Comparison of ENCODE assay signal across 22 mouse cellular contexts in the genomic region with DNA sequence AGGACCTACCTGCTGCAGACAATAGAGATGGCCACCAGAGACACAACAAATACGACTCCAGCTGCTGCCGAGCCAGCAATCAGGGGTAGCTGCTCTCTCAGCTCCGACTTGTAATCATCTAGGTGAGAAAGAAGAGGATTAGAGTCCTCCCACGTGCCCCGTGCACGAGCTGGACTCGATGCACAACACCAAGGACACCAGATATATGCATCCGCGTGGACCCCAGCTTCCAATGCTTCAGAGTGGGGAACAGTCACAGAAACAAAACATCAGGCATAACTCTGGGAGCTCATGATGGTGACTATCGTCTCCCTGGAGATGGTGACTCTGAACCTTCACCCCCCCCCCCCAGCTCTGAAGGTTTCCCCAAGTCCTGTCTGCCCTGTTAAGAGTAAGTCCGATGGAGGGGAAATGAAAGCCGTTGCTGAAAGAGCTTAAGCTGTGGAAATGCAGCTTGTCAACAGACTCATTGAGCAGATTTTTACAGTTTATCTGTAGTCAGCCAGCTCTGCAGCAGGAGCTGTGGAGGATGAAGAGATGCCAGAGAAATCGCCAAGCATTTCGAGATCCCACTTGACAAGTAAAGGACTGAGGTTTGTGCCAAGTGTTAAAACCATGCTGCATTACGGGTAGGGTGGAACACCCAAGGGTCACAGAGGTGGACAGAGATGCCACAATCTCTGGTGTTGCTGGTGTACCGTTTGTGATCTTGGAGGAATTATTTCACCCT.
DNase-seq lines count a peak whose midpoint lies in the region; ATAC-seq lines count a peak whose summit lies in the region.
"Had no signal": no experiment of that assay in that cellular context is flagged by ENCODE, and none has a peak within 500 bp of the region (broad histone marks: within the 10 kb centered on the region; RNA-seq: fewer than 3 reads in every experiment).

No protein-coding gene starts in this region.

- H3K27ac ChIP-seq in hindbrain, embryonic 13.5 days: peak overlapping the region; percentile 18; the same call in 1 of the 2 replicates
- no peak overlapping the region for H3K27ac ChIP-seq in hindbrain, embryonic 12.5 days
- peak overlapping the region; percentile 60 for H3K27ac ChIP-seq in midbrain, embryonic 14.5 days (replicated peaks; ENCODE audit: low read depth, low read length)
- H3K27ac ChIP-seq in midbrain, embryonic 11.5 days (ENCODE audit: low read depth, low read length): no peak overlapping the region
- H3K27ac ChIP-seq in liver, embryonic 15.5 days (replicated peaks): peak overlapping the region; percentile 94
- H3K27ac ChIP-seq: forebrain, embryonic 10.5 days; gastrocnemius, adult 2 months; hindbrain, postnatal 0 days; kidney, embryonic 15.5 days; limb, embryonic 12.5 days; neural tube, embryonic 12.5 days; stomach, postnatal 0 days had no signal

- H3K9ac ChIP-seq in hindbrain, embryonic 13.5 days: 0 out of 2 replicates have a peak overlapping the region, but pooled peaks have one; percentile 29
- no peak overlapping the region for H3K9ac ChIP-seq in hindbrain, embryonic 12.5 days
- H3K9ac ChIP-seq in midbrain, embryonic 14.5 days (replicated peaks; ENCODE audit: low read length): no peak overlapping the region
- no peak overlapping the region for H3K9ac ChIP-seq in midbrain, embryonic 11.5 days (ENCODE audit: low read length)
- H3K9ac ChIP-seq in liver, embryonic 15.5 days: 0 out of 2 replicates have a peak overlapping the region, but pooled peaks have one; percentile 25
- H3K9ac ChIP-seq: kidney, embryonic 15.5 days; limb, embryonic 12.5 days had no signal

- DNase-seq in midbrain, embryonic 14.5 days: peak; percentile 34
- DNase-seq in midbrain, embryonic 11.5 days (ENCODE audit: low spot score, missing footprints): no peak
- no peak for DNase-seq in MN1 (ENCODE audit: low spot score)
- DNase-seq in layer of hippocampus, postnatal 25 days (ENCODE audit: extremely low spot score in 1 of 2, low spot score in 1 of 2): no peak
- DNase-seq: adrenal gland, postnatal 10 days; cerebellum, adult 11 months; cerebellum, postnatal 25 days; embryo, embryonic 11 days; gastrocnemius, adult 2 months; kidney, postnatal 4 days; right cerebral cortex, adult 18-20 months had no signal

- 84% methylated on average over 16 of the region's 16 CpGs for WGBS in hindbrain, embryonic 13.5 days
- WGBS in hindbrain, embryonic 12.5 days: 83% methylated on average over 16 of the region's 16 CpGs
- 67% methylated on average over 16 of the region's 16 CpGs for WGBS in midbrain, embryonic 14.5 days
- WGBS in midbrain, embryonic 11.5 days: 77% methylated on average over 16 of the region's 16 CpGs
- WGBS in liver, embryonic 15.5 days (ENCODE audit: insufficient replicate concordance): 67% methylated on average over 16 of the region's 16 CpGs

- H3K9me3 ChIP-seq in hindbrain, embryonic 13.5 days: no peaks in the 10 kb centered on the region
- H3K9me3 ChIP-seq in hindbrain, embryonic 12.5 days (replicated peaks): 0 out of 2 replicates have a peak, but pooled peaks cover 3% of the 10 kb centered on the region
- H3K9me3 ChIP-seq in midbrain, embryonic 14.5 days (ENCODE audit: control insufficient read depth, low read length): no peaks in the 10 kb centered on the region; the same call in 1 of the 2 replicates
- no peaks in the 10 kb centered on the region for H3K9me3 ChIP-seq in midbrain, embryonic 11.5 days (ENCODE audit: control insufficient read depth, low read length)
- no peaks in the 10 kb centered on the region for H3K9me3 ChIP-seq in liver, embryonic 15.5 days (replicated peaks)
- H3K9me3 ChIP-seq: forebrain, embryonic 10.5 days; limb, embryonic 12.5 days; neural tube, embryonic 12.5 days had no signal

- no peaks in the 10 kb centered on the region for H3K27me3 ChIP-seq in hindbrain, embryonic 13.5 days
- H3K27me3 ChIP-seq in hindbrain, embryonic 12.5 days: no peaks in the 10 kb centered on the region
- no peaks in the 10 kb centered on the region for H3K27me3 ChIP-seq in midbrain, embryonic 14.5 days (ENCODE audit: control insufficient read depth, insufficient read depth, low read length)
- no peaks in the 10 kb centered on the region for H3K27me3 ChIP-seq in midbrain, embryonic 11.5 days (ENCODE audit: control insufficient read depth, insufficient read depth, low read length)
- no peaks in the 10 kb centered on the region for H3K27me3 ChIP-seq in liver, embryonic 15.5 days
- H3K27me3 ChIP-seq: kidney, embryonic 15.5 days; limb, embryonic 12.5 days; neural tube, embryonic 12.5 days; Patski had no signal

- peaks cover 18% of the 10 kb centered on the region for H3K4me1 ChIP-seq in hindbrain, embryonic 13.5 days (replicated peaks)
- H3K4me1 ChIP-seq in hindbrain, embryonic 12.5 days: no peaks in the 10 kb centered on the region
- peaks cover 5% of the 10 kb centered on the region; the same call in 1 of the 2 replicates for H3K4me1 ChIP-seq in midbrain, embryonic 14.5 days (ENCODE audit: control insufficient read depth, insufficient read depth, low read length)
- no peaks in the 10 kb centered on the region for H3K4me1 ChIP-seq in midbrain, embryonic 11.5 days (ENCODE audit: control insufficient read depth, insufficient read depth, low read length)
- peaks cover 56% of the 10 kb centered on the region for H3K4me1 ChIP-seq in liver, embryonic 15.5 days (replicated peaks)
- H3K4me1 ChIP-seq: forebrain, embryonic 10.5 days; kidney, embryonic 15.5 days; limb, embryonic 12.5 days; neural tube, embryonic 12.5 days had no signal

- H3K4me2 ChIP-seq in hindbrain, embryonic 13.5 days: no peak overlapping the region
- no peak overlapping the region for H3K4me2 ChIP-seq in hindbrain, embryonic 12.5 days (replicated peaks)
- no peak overlapping the region for H3K4me2 ChIP-seq in midbrain, embryonic 14.5 days (ENCODE audit: low read length)
- H3K4me2 ChIP-seq in midbrain, embryonic 11.5 days: no peak overlapping the region
- peak overlapping the region; percentile 66 for H3K4me2 ChIP-seq in liver, embryonic 15.5 days
- H3K4me2 ChIP-seq: kidney, embryonic 15.5 days; limb, embryonic 12.5 days; neural tube, embryonic 12.5 days had no signal

- peaks cover 14% of the 10 kb centered on the region for H3K36me3 ChIP-seq in hindbrain, embryonic 13.5 days
- no peaks in the 10 kb centered on the region for H3K36me3 ChIP-seq in hindbrain, embryonic 12.5 days
- peaks cover 46% of the 10 kb centered on the region for H3K36me3 ChIP-seq in midbrain, embryonic 14.5 days (ENCODE audit: control insufficient read depth, insufficient read depth, low read length)
- H3K36me3 ChIP-seq in midbrain, embryonic 11.5 days (ENCODE audit: control insufficient read depth, insufficient read depth, low read length): no peaks in the 10 kb centered on the region
- no peaks in the 10 kb centered on the region for H3K36me3 ChIP-seq in liver, embryonic 15.5 days (replicated peaks)
- H3K36me3 ChIP-seq: kidney, embryonic 15.5 days; limb, embryonic 12.5 days; neural tube, embryonic 12.5 days had no signal

- H3K4me3 ChIP-seq in hindbrain, embryonic 13.5 days: no peak overlapping the region
- no peak overlapping the region for H3K4me3 ChIP-seq in hindbrain, embryonic 12.5 days
- H3K4me3 ChIP-seq in midbrain, embryonic 14.5 days (replicated peaks; ENCODE audit: low read depth, low read length): no peak overlapping the region
- no peak overlapping the region for H3K4me3 ChIP-seq in midbrain, embryonic 11.5 days (ENCODE audit: low read depth, low read length)
- H3K4me3 ChIP-seq in liver, embryonic 15.5 days (replicated peaks): no peak overlapping the region
- H3K4me3 ChIP-seq: forebrain, embryonic 10.5 days; gastrocnemius, adult 2 months; kidney, embryonic 15.5 days; limb, embryonic 12.5 days; neural tube, embryonic 12.5 days had no signal

- no peak for ATAC-seq in hindbrain, embryonic 13.5 days (ENCODE audit: low FRiP score)
- no peak for ATAC-seq in hindbrain, embryonic 12.5 days (ENCODE audit: low FRiP score)
- ATAC-seq in midbrain, embryonic 14.5 days (ENCODE audit: low FRiP score, low TSS enrichment): no peak
- ATAC-seq in midbrain, embryonic 11.5 days (ENCODE audit: low FRiP score): no peak
- ATAC-seq in liver, embryonic 15.5 days (ENCODE audit: insufficient read depth): no peak
- ATAC-seq: hindbrain, postnatal 0 days; intestine, postnatal 0 days; Patski had no signal

Comparison
In these comparisons a context has a peak if more than half of its experiments do, and no peak if none do; other contexts are left out.
1. H3K27ac ChIP-seq: peak in hindbrain, embryonic 13.5 days (single experiment), midbrain, embryonic 14.5 days (single experiment) and liver, embryonic 15.5 days (single experiment); none in hindbrain, embryonic 12.5 days (single experiment) and midbrain, embryonic 11.5 days (single experiment).
2. H3K9ac ChIP-seq: peak in hindbrain, embryonic 13.5 days (single experiment) and liver, embryonic 15.5 days (single experiment); none in hindbrain, embryonic 12.5 days (single experiment), midbrain, embryonic 14.5 days (single experiment) and midbrain, embryonic 11.5 days (single experiment).